Mouse (Mus musculus): ENCODE data around the gene Rab7. TPM values are rescaled to one million over a fixed set of nuclear protein-coding genes. Genes with fewer than 3 reads are reported as not detected.

Gene Rab7
- polyA plus RNA-seq (2014; fragmentation: Nextera tagmentation; extraction: Ambion mirVana), result 221 and 230 TPM in 2 replicates

DNA sequence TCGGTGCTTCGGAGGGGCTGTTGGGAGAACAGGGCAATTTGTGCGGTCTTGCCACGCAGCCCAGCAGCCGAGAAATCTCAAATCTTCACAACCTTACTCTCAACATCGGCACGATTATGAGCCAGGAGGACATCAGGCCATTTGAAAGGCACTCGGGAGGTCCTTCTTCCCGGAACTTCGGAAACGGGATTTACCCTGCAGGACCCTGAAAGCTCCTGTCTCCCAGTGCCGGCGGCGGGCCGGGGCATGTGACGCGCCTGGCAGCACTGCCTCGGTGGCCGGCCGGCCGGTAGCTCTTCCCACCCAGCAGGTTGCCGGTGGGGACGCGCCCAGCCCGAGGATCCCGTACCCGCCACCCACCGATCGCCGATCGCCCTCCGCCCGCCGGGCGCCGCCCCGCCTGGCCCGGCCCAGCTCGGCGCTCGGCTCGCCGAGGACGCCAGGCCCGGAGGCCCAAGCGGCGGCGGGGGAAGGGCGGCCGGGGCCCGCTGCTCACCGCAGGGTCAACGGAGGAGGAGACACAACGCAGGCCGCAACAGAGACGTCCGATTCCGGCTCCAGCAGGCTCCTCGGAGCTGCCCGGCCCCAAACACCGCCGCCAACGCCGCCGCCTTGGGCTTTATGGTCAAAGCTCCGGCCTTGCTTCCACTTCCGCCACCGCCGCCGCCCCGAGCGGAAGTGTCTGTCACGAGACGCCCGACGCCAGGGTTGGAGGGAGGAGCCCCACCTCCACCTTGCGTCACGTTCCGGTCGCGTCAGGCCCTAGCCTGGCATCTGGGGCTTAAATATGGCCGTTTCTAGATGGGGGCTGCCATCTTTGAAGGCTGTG lies at the start of gene Rab7:
Gene Rab7 (minus strand): TSS at position 694 of the 829 bp plus-strand sequence.
- Histone ChIP-seq H3K27me3 (replicated peaks; ENCODE audit: control insufficient read depth, insufficient read depth, low read length) (no peaks in the 10 kb centered on the region; the same call in 1 of the 2 replicates), H3K4me2 (peak within 1 kb of the TSS; percentile 90), H3K4me3 (ENCODE audit: low read depth, low read length) (peak within 1 kb of the TSS; percentile 98), H3K9ac (ENCODE audit: low read depth, low read length) (peak within 1 kb of the TSS; percentile 82), H3K36me3 (ENCODE audit: control insufficient read depth, insufficient read depth, low read length) (no peaks in the 10 kb centered on the region), H3K27ac (ENCODE audit: low read depth, low read length) (peak within 1 kb of the TSS; percentile 84), H3K4me1 (replicated peaks; ENCODE audit: control insufficient read depth, insufficient read depth, low read length) (peaks cover 17% of the 10 kb centered on the region), H3K9me3 (ENCODE audit: control insufficient read depth, low read length) (no peaks in the 10 kb centered on the region)
- DNase-seq (ENCODE audit: low spot score) (peak; percentile 95), ATAC-seq (replicated peaks; ENCODE audit: low FRiP score) (peak; percentile 96)
- WGBS, result under 1% methylated on average over 80 of the region's 82 CpGs

- Histone ChIP-seq H3K4me2 (no peak overlapping the region), H3K36me3 (ENCODE audit: control insufficient read depth, insufficient read depth, low read length) (peaks cover 36% of the 10 kb centered on the region), H3K4me3 (ENCODE audit: low read depth, low read length) (no peak overlapping the region), H3K9me3 (ENCODE audit: control insufficient read depth, low read length) (no peaks in the 10 kb centered on the region), H3K27me3 (replicated peaks; ENCODE audit: control insufficient read depth, insufficient read depth, low read length) (no peaks in the 10 kb centered on the region), H3K4me1 (replicated peaks; ENCODE audit: control insufficient read depth, insufficient read depth, low read length) (peaks cover 20% of the 10 kb centered on the region), H3K27ac (ENCODE audit: low read depth, low read length) (no peak overlapping the region), H3K9ac (ENCODE audit: low read depth, low read length) (no peak overlapping the region)
- DNase-seq (ENCODE audit: low spot score) (no peak), ATAC-seq (replicated peaks; ENCODE audit: low FRiP score) (no peak)
- 60% methylated on average over 1 of the region's 1 CpGs for WGBS
Observed at GRCm38 (mm10) chr6:88088971-88089370, 43.9 kb upstream of the Rab7 start.

- Histone ChIP-seq H3K9ac (ENCODE audit: low read depth, low read length) (peak within 1 kb of the TSS; percentile 90), H3K4me1 (replicated peaks; ENCODE audit: control insufficient read depth, insufficient read depth, low read length) (peaks cover 24% of the 10 kb centered on the region), H3K27ac (ENCODE audit: low read depth, low read length) (peak within 1 kb of the TSS; percentile 63), H3K36me3 (ENCODE audit: control insufficient read depth, insufficient read depth, low read length) (peaks cover 6% of the 10 kb centered on the region; the same call in 1 of the 2 replicates), H3K9me3 (ENCODE audit: control insufficient read depth, low read length) (no peaks in the 10 kb centered on the region), H3K27me3 (replicated peaks; ENCODE audit: control insufficient read depth, insufficient read depth, low read length) (no peaks in the 10 kb centered on the region), H3K4me3 (ENCODE audit: low read depth, low read length) (peak within 1 kb of the TSS; percentile 94), H3K4me2 (peak within 1 kb of the TSS; percentile 60)
- DNase-seq (ENCODE audit: low spot score) (peak; percentile 98), ATAC-seq (replicated peaks; ENCODE audit: low FRiP score) (peak; percentile 94)
- WGBS, result under 1% methylated on average over 71 of the region's 71 CpGs
Observed at GRCm38 (mm10) chr6:88084278-88085151, 39.4 kb upstream of the Rab7 start, which contains the start of gene Rpn1. TSS of gene Rpn1 (plus strand) at chr6:88084482.

GRCm38 (mm10) chr6:88083672-88084071 lies 38.6 kb upstream of the Rab7 start:
- DNase-seq (ENCODE audit: low spot score), result no peak
- Histone ChIP-seq H3K4me3 (ENCODE audit: low read depth, low read length) (peak overlapping the region; percentile 94), H3K27me3 (replicated peaks; ENCODE audit: control insufficient read depth, insufficient read depth, low read length) (no peaks in the 10 kb centered on the region), H3K27ac (ENCODE audit: low read depth, low read length) (0 out of 2 replicates have a peak overlapping the region, but pooled peaks have one; percentile 11), H3K36me3 (ENCODE audit: control insufficient read depth, insufficient read depth, low read length) (peaks cover under 1% of the 10 kb centered on the region; the same call in 1 of the 2 replicates), H3K4me2 (peak overlapping the region; percentile 60), H3K9ac (ENCODE audit: low read depth, low read length) (peak overlapping the region; percentile 41; the same call in 1 of the 2 replicates), H3K4me1 (replicated peaks; ENCODE audit: control insufficient read depth, insufficient read depth, low read length) (peaks cover 24% of the 10 kb centered on the region), H3K9me3 (ENCODE audit: control insufficient read depth, low read length) (no peaks in the 10 kb centered on the region)
- no peak for ATAC-seq (replicated peaks; ENCODE audit: low FRiP score)
- 61% methylated on average over 3 of the region's 3 CpGs for WGBS

- DNase-seq (ENCODE audit: low spot score) (no peak), ATAC-seq (replicated peaks; ENCODE audit: low FRiP score) (no peak)
- Histone ChIP-seq H3K9ac (ENCODE audit: low read depth, low read length) (no peak overlapping the region), H3K36me3 (ENCODE audit: control insufficient read depth, insufficient read depth, low read length) (no peaks in the 10 kb centered on the region), H3K9me3 (ENCODE audit: control insufficient read depth, low read length) (no peaks in the 10 kb centered on the region), H3K4me2 (no peak overlapping the region), H3K4me1 (replicated peaks; ENCODE audit: control insufficient read depth, insufficient read depth, low read length) (peaks cover 24% of the 10 kb centered on the region), H3K4me3 (ENCODE audit: low read depth, low read length) (no peak overlapping the region), H3K27ac (ENCODE audit: low read depth, low read length) (no peak overlapping the region), H3K27me3 (replicated peaks; ENCODE audit: control insufficient read depth, insufficient read depth, low read length) (no peaks in the 10 kb centered on the region)
- WGBS, result 84% methylated on average over 7 of the region's 7 CpGs
Observed at GRCm38 (mm10) chr6:88083095-88083494, 38.0 kb upstream of the Rab7 start.

- Histone ChIP-seq H3K27me3 (replicated peaks; ENCODE audit: control insufficient read depth, insufficient read depth, low read length) (no peaks in the 10 kb centered on the region), H3K36me3 (ENCODE audit: control insufficient read depth, insufficient read depth, low read length) (no peaks in the 10 kb centered on the region), H3K4me2 (peak overlapping the region; percentile 84), H3K4me3 (ENCODE audit: low read depth, low read length) (no peak overlapping the region), H3K27ac (ENCODE audit: low read depth, low read length) (no peak overlapping the region; the same call in 1 of the 2 replicates), H3K9me3 (ENCODE audit: control insufficient read depth, low read length) (no peaks in the 10 kb centered on the region), H3K9ac (ENCODE audit: low read depth, low read length) (no peak overlapping the region), H3K4me1 (replicated peaks; ENCODE audit: control insufficient read depth, insufficient read depth, low read length) (no peaks in the 10 kb centered on the region)
- WGBS, result 43% methylated on average over 1 of the region's 1 CpGs
- ATAC-seq (replicated peaks; ENCODE audit: low FRiP score) (peak; percentile 62), DNase-seq (ENCODE audit: low spot score) (no peak)
Observed at GRCm38 (mm10) chr6:88075960-88076517, 31.0 kb upstream of the Rab7 start.

DNA sequence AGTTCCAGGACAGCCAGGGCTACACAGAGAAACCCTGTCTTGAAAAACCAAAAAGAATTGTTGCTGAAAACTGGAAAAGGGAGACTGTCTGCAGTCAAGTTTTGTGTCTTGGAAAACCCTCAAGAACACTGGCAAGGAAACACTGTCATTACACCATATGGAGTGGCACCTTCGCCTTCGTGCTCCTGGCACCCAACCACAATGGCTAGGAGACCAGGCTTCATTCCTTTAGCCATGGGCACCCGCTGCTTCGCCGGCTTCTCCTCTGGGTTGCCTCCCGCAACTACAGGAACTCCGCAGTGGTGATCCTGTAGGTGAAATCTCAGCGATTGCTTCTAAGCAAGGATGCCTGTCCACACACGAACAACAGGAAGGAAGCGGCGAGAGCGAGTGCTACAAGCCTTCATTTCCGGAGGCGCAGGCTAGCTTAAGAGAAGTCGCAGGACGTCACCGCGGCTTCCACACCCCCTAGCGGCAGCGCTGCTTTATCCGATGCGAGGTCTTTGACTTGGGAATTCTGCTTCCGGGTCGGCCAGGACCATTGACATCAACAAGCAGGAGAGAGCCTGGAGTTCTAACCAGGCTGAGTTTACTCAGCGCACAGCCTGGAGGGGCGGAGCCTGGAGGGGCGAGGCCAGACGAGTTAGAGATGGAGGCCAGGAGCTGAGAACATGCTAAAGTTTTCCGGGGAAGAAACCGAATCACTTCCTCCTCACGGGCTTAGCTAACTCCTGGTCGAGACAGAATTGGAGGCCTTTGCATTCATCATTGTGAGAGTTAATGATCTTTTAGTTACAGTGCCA lies 29.9 kb upstream of the Rab7 start:
- 2% methylated on average over 32 of the region's 32 CpGs for WGBS
- H3K27ac ChIP-seq (ENCODE audit: low read depth, low read length), result peak overlapping the region; percentile 81
- no peaks in the 10 kb centered on the region for H3K36me3 ChIP-seq (ENCODE audit: control insufficient read depth, insufficient read depth, low read length)
- H3K4me1 ChIP-seq (replicated peaks; ENCODE audit: control insufficient read depth, insufficient read depth, low read length), result no peaks in the 10 kb centered on the region
- H3K4me2 ChIP-seq, result peak overlapping the region; percentile 84
- no peaks in the 10 kb centered on the region for H3K27me3 ChIP-seq (replicated peaks; ENCODE audit: control insufficient read depth, insufficient read depth, low read length)
- H3K9me3 ChIP-seq (ENCODE audit: control insufficient read depth, low read length), result no peaks in the 10 kb centered on the region
- ATAC-seq (replicated peaks; ENCODE audit: low FRiP score) (peak; percentile 97), DNase-seq (ENCODE audit: low spot score) (peak; percentile 93)
- peak overlapping the region; percentile 55 for H3K4me3 ChIP-seq (ENCODE audit: low read depth, low read length)
- peak overlapping the region; percentile 74 for H3K9ac ChIP-seq (ENCODE audit: low read depth, low read length)
